Mouse (Mus musculus) cerebellum, adult 9-11 months (tissue): Measurements from ENCODE around the gene Tkt.
"Not testable (repeated sequence)": the region's sequence is repeated elsewhere in the genome, so short reads cannot be mapped to it uniquely, and the experiment has no call there.

Source experiments
- DNase-seq: peaks from one replicate; pipeline ENCODE4 v3.0.0; 2022

Tkt gene

DNA sequence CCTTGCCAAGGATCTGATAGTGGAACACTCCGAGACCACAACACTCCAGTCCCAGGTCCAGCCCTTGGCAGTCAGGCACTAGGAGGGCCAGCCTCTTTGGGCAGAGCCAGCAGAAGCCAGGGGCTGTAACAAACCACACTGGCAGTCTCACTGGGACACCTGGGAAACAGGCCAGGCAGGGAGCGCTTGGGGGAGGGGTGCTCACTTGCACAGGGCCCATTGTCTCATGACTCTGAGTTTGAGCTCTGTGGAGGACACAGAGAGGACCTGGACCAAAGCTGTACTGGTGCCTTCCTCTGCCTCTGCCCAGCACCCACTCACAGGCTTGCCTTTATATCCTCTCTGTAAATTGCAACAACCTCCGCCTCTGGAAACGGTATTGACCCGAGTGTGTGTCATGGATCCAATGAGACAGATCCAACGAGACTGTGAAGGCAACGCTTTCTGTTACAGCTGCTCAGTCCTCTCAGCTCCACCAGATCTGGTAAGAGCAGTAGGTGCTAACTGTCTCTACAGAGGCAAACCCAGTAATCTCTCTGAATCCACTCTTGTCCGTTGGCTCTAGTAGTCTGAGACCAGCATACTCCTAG lies at the start of gene Tkt:
Gene Tkt (plus strand): TSS at position 229 of the 590 bp plus-strand sequence.
- DNase-seq, result peak; percentile 74

DNA sequence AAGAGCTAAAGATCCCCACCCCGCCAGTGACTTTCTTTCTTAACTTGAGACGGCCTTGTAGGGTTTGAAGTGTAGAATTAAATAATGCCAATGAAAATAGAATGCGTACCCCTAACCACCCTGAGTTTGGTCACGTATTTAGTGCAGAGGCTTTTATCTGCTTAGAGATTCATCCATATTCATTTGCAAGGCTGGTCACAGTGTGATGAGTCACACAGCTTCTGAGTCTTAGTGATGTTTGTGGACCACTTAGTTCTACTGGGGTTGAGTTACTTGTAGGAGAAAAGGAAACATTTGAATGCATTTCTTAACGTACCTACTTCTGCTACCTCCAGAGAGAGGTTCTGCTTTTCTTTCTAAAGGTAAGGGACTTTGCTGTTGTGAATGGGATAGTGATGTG lies 43.2 kb upstream of the Tkt start:
- DNase-seq, result no peak

DNA sequence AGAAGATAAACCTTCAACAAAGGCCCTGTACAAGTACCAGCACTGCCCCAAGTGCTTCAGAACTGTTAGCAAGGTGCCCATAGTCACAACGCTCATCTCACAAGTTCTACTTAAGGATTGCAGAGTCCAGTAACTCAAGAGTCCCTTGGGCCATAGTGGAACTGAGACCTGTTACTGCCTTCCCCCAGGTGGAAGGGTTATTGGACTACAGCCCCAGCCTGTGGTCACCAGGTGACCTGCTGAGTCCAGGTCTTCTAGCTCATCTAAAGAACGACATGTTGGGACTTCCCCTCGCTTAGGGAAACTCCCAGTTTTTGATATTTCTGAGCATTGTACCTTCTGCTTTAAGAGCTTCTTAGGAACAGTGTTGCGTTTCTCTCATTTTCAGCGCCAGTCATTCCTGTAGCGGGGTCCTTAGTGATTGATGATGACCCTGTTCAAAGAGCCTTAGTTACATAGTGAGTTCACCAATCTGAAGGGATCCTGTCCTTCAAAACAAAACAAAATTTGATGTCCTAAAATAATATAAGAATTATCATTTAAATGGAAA lies 37.9 kb upstream of the Tkt start:
- no peak for DNase-seq

GRCm38 (mm10) chr14:30512896-30513295 lies 35.3 kb upstream of the Tkt start:
- no peak for DNase-seq

- DNase-seq, result peak; percentile 89
Measured at GRCm38 (mm10) chr14:30515931-30516723, 32.0 kb upstream of the Tkt start.

DNA sequence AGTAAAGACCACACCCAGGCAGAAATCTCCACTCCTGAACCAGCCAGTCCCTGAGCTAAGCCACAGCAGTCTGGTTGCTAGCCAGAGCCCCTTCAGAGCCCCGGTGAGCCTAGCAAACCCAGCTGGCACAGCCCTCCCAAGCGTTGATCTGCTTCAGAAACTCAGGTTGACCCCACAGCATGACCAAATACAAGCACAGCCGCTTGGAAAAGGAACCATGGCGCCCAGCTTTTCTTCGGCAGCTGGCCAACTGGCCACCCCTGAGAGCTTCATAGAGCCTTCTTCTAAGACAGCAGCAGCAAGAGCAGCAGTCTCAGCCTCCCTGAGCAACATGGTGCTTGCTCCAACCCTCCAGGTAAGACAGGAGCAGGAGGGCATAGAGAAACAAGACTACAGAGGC lies 28.8 kb upstream of the Tkt start:
- no peak for DNase-seq

- no peak for DNase-seq
Measured at GRCm38 (mm10) chr14:30523356-30523755, 24.8 kb upstream of the Tkt start.

DNA sequence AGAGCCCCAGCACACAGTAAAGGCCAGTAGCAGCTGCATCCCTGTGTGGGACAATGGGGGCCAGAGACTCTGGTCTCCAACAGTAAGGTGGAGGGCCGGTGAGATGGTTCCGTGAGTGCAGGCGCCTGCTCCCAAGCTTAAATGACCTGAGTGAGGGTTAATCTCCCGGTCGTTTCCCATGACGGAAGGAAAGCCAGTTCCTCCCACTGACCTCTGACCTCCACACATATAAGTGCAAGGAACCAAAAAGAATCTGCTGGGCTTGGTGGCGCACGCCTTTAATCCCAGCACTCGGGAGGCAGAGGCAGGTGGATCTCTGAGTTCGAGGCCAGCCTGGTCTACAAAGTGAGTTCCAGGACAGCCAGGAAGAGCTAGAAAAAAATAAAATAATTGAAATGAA lies 19.8 kb upstream of the Tkt start:
- DNase-seq, result no peak

DNA sequence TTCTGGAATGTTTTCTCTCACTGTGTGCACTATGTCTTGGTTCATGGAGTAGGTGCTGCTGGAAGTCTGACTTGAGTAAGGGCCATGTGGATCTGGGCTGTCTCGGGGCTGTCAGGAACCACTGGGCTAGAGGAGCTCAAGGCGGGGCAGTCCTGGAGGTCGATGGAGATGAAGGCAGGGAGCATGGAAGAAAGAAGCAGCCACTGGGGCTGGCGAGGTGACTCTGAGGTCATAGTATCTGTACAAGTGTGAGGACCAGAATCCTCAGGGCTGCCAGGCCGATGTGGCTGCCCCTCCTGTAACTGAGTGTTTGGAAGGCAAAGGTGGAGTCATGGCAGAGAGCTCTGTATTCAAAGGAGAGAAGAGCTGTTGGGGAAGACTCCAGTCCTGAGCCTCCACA lies 19.2 kb upstream of the Tkt start:
- no peak for DNase-seq

GRCm38 (mm10) chr14:30529454-30529853 lies 18.7 kb upstream of the Tkt start:
- no peak for DNase-seq

DNA sequence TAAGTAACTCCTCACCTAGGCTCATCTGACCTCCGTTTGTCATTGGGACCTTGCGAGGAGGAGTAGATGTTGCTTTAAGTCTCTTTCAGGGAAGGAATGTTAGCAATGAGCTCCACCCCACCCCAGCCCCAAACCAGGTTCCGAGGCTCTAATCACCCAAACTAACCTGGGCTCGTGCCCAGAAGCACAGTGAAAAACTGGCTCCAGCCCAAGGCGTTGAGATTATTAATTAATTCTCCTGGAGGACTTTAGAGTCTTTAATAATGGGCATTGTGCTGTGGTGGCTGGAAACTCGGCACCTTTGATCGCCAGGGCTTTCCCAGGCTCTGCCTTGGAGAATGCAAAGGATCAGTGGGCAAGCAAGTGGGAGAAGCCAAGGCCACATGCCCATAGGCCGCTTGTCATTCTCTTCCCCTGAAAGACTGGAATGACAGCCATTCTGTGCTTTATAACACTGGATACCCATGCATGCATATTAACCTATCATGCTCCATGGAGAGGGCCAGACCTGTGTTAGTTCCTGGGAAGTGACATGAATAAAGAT lies 17.4 kb upstream of the Tkt start:
- no peak for DNase-seq

GRCm38 (mm10) chr14:30531431-30531830 lies 16.7 kb upstream of the Tkt start:
- DNase-seq, result no peak

- DNase-seq, result no peak
Measured at GRCm38 (mm10) chr14:30531896-30532295, 16.3 kb upstream of the Tkt start.

DNA sequence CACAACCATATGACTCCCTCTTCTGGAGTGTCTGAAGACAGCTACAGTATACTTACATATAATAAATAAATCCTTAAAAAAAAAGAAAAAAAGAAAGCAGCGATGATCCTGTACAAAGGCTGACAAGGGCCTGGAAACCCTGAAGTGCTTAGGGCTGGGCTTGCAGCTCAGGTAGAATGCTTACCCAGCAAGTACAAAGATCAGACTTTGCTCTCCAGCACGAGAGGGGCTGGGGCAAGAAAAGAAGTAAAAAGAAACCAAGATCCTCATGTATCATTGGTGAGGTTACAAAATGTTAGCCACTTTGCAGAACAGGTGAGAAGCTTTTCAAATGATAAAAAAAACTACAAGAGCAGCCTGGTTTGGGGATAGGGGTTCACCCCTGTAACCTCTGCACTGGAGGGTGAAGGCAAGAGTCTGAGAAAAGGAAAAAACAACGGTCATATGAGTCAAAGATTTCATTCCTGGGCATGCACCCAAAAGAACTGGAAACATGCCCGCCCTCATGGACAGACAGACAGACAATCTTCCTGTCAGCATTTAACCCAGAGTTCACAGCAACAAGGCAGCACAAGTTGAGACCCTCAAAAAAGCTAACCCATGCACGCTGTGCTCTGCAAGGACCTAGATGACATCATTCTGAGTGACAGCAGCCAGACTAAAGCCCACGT lies 14.2 kb upstream of the Tkt start:
- no peak for DNase-seq

GRCm38 (mm10) chr14:30541541-30541940 lies 6.6 kb upstream of the Tkt start:
- DNase-seq, result peak; percentile 56

GRCm38 (mm10) chr14:30543331-30543730 lies 4.8 kb upstream of the Tkt start:
- not testable (repeated sequence) for DNase-seq

DNA sequence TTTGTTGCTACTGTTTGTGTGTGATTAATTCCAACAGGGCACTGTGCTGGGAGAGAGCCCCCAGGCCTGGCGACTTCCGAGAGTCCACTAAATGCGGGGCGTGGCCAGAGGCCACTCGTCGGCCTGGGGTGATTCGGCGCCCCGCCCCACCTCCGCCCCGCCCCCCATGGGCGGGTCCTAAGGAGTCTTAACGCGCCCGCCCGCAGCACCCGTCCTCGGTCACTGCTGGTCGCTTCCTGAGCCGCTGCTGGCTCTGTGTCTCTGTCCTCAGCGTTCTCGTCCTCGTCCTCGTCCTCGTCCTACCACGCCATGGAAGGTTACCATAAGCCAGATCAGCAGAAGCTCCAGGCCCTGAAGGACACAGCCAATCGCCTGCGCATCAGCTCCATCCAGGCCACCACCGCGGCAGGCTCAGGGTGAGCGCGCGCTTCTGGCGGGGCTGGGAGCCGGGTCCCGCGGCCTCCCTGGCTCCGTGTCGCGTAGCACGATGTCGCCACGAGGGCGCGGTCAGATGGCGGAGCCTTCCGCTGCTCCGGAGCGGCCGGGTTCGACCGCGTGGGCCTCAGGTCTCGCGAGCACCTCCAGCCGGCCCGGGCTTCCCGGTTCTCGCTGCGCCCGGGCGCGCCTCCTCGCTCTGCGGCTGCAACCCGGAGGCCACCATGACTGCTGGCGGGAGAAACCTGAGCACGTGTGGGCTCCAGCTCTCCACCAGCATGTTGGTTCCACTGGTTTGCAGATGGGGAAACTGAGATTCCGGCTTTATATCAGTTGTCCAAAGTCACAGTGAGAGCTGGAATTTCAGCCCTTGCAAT lies 1.0 kb downstream of the Tkt start:
- peak; percentile 94 for DNase-seq

DNA sequence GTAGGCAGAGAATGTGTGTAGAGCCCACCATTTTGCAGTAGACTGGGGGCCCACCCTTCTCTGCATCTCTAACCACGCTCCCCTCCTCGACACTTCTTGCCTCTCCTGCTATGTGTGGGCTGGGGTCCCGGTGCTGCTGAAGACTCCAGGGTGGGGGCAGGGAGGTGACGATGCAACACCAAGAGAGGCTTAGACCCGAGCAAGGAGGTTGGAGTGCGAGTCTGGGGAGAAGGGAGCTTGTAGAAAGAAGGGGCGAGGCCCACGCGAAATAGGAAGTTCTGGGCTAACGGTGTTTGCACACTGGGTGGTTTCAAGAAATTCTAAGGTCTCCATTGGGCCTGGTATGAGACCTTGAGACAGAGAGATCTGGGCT lies 1.6 kb downstream of the Tkt start:
- peak; percentile 58 for DNase-seq

GRCm38 (mm10) chr14:30550232-30551070 lies 2.3 kb downstream of the Tkt start:
- no peak for DNase-seq

GRCm38 (mm10) chr14:30551509-30551908 lies 3.4 kb downstream of the Tkt start:
- no peak for DNase-seq

DNA sequence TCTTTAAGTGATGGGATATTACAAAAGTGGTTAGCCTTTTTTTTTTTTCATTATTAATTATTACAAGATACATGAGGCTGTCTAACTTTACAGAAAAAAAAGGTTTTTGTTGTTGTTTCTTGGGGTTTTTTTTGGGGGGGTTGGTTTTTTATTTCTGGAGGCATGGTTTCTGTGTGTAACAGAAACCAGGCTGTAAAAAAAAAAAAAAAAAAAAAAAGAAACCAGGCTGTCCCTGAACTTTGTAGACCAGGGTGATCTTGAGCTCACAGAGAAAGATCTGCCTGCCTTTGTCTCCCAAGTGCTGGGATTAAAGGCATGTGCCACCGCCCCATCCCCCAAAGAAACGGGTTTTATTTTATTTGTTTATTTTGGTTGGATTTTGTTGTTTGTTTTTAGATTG lies 3.8 kb downstream of the Tkt start:
- no peak for DNase-seq

GRCm38 (mm10) chr14:30553185-30553584 lies 5.0 kb downstream of the Tkt start:
- no peak for DNase-seq
